Mouse (Mus musculus): ENCODE measurements around the gene Rph3al.

GRCm38 (mm10) chr11:75880064-75880463 is 58.2 kb downstream of the Rph3al start:
- no peak for TF ChIP-seq CTCF (IDR thresholded peaks at IDR 0.05; ENCODE audit: borderline replicate concordance, insufficient read depth, low read length)
- no peak for TF ChIP-seq POLR2A (IDR thresholded peaks at IDR 0.05; ENCODE audit: low read depth, low read length)

All from embryonic fibroblast, embryonic 13.5 days (primary cell).